Mouse (Mus musculus) liver, adult 2 months (tissue): ENCODE measurements around the gene Nfkbid. TPM values are rescaled to one million over a fixed set of nuclear protein-coding genes. Genes with fewer than 3 reads are reported as not detected.

Source experiments
- DNase-seq: peaks from one replicate; pipeline ENCODE4 v3.0.0-alpha.2; 2011; ENCODE audit warnings: low read depth, low spot score; ENCODE audit errors: extremely low read depth
- H3K27ac ChIP-seq: fragments of 200-500 bp; replicated peaks from 2 replicates; pipeline ENCODE4 v1.5.1; 2012; ENCODE audit warnings: low read depth, mild to moderate bottlenecking, control low read depth, inconsistent platforms, low read length; ENCODE audit not compliant: insufficient read depth
- H3K27me3 ChIP-seq: fragments of 200-500 bp; 2 replicates; pipeline ENCODE4 v1.6.1; 2012; ENCODE audit warnings: mild to moderate bottlenecking, moderate library complexity, low read length, inconsistent platforms; ENCODE audit not compliant: control insufficient read depth, insufficient read depth
- H3K36me3 ChIP-seq: fragments of 200-500 bp; 2 replicates; pipeline ENCODE4 v1.6.1; 2012; ENCODE audit warnings: low read length, inconsistent platforms; ENCODE audit not compliant: control insufficient read depth, insufficient read depth
- H3K4me1 ChIP-seq: fragments of 200-500 bp; 2 replicates; pipeline ENCODE4 v1.6.1; 2011; ENCODE audit warnings: low read length; ENCODE audit not compliant: control insufficient read depth, insufficient read depth
- H3K4me3 ChIP-seq: fragments of 200-500 bp; 2 replicates; pipeline ENCODE4 v1.5.1; 2011; ENCODE audit warnings: low read depth, mild to moderate bottlenecking, control low read depth, low read length, moderate library complexity; ENCODE audit not compliant: insufficient read depth
- H3K79me2 ChIP-seq: fragments of 200-500 bp; 2 replicates; pipeline ENCODE4 v1.6.1; 2012; ENCODE audit warnings: inconsistent platforms, mild to moderate bottlenecking, low read length, moderate library complexity; ENCODE audit not compliant: control insufficient read depth, insufficient read depth
- H3K9ac ChIP-seq: fragments of 200-500 bp; 2 replicates; pipeline ENCODE4 v1.6.1; 2012; ENCODE audit warnings: low read depth, mild to moderate bottlenecking, control low read depth, inconsistent platforms, low read length
- CTCF ChIP-seq: fragments of 200-500 bp; IDR thresholded peaks from 2 replicates; pipeline ENCODE4 v1.5.1; 2011; ENCODE audit warnings: low read depth, low read length, control low read depth
- POLR2A ChIP-seq: fragments of 200-500 bp; IDR thresholded peaks from 2 replicates; pipeline ENCODE4 v1.6.1; 2011; ENCODE audit warnings: low read length, control low read depth; ENCODE audit not compliant: insufficient read depth; ENCODE audit errors: extremely low read depth
- WGBS: fragments of 180-500 bp; shearing (Covaris S2); methylation state at CpG from one replicate; pipeline ENCODE4 v1.1.7; 2018; 5-methylcytosine and 5-hydroxymethylcytosine counted together
- polyA plus RNA-seq: library from polyadenylated mRNA; depleted of rRNA; stranded (reverse); fragments of >200 nt; gene quantifications from 2 replicates; pipeline ENCODE4 v1.2.3, GENCODE M21; 2012
- total RNA-seq: library from RNA; depleted of rRNA; stranded (reverse); fragments of >200 nt; gene quantifications from 2 replicates; pipeline ENCODE4 v1.2.3, GENCODE M21; 2014

Gene Nfkbid
- total and polyA plus RNA-seq, 2 experiments, result 0.55 to 0.92 TPM

GRCm38 (mm10) chr7:30457629-30458330 lies 36.2 kb downstream of the Nfkbid start, which contains the start of the genes Kirrel2 and Nphs1:
Gene Kirrel2 (minus strand): TSS chr7:30457690.
Gene Nphs1 (plus strand): TSS chr7:30458315.
- no peak within 1 kb of the TSS for H3K4me3 ChIP-seq
- no peaks in the 10 kb centered on the region for H3K36me3 ChIP-seq
- no peak within 1 kb of the TSS for H3K9ac ChIP-seq
- H3K27ac ChIP-seq, result no peak within 1 kb of the TSS
- peaks cover 14% of the 10 kb centered on the region for H3K27me3 ChIP-seq
- TF ChIP-seq CTCF (no peak), POLR2A (no peak)
- DNase-seq, result no peak
- no peaks in the 10 kb centered on the region for H3K79me2 ChIP-seq
- WGBS, result 16% methylated on average over 16 of the region's 16 CpGs
- H3K4me1 ChIP-seq, result peaks cover 4% of the 10 kb centered on the region; the same call in 1 of the 2 replicates

GRCm38 (mm10) chr7:30459484-30459883 lies 38.0 kb downstream of the Nfkbid start:
- Histone ChIP-seq H3K36me3 (no peaks in the 10 kb centered on the region), H3K9ac (no peak overlapping the region), H3K4me3 (no peak overlapping the region), H3K4me1 (0 out of 2 replicates have a peak, but pooled peaks cover 2% of the 10 kb centered on the region), H3K27ac (no peak overlapping the region), H3K27me3 (peaks cover 7% of the 10 kb centered on the region; the same call in 1 of the 2 replicates), H3K79me2 (no peaks in the 10 kb centered on the region)
- TF ChIP-seq POLR2A, result no peak
- TF ChIP-seq CTCF, result no peak
- WGBS, result 63% methylated on average over 6 of the region's 6 CpGs
- DNase-seq, result no peak

- DNase-seq, result no peak
- Histone ChIP-seq H3K27me3 (peaks cover 4% of the 10 kb centered on the region; the same call in 1 of the 2 replicates), H3K79me2 (no peaks in the 10 kb centered on the region), H3K4me3 (no peak overlapping the region), H3K27ac (no peak overlapping the region), H3K36me3 (no peaks in the 10 kb centered on the region), H3K9ac (no peak overlapping the region), H3K4me1 (0 out of 2 replicates have a peak, but pooled peaks cover 2% of the 10 kb centered on the region)
- TF ChIP-seq POLR2A, result no peak
- no peak for TF ChIP-seq CTCF
- WGBS, result 73% methylated on average over 7 of the region's 7 CpGs
Observed at GRCm38 (mm10) chr7:30463568-30463967, 42.0 kb downstream of the Nfkbid start.

GRCm38 (mm10) chr7:30463996-30464395 lies 42.5 kb downstream of the Nfkbid start:
- Histone ChIP-seq H3K27ac (no peak overlapping the region), H3K36me3 (no peaks in the 10 kb centered on the region), H3K9ac (no peak overlapping the region), H3K27me3 (peaks cover 4% of the 10 kb centered on the region; the same call in 1 of the 2 replicates), H3K4me1 (0 out of 2 replicates have a peak, but pooled peaks cover 2% of the 10 kb centered on the region), H3K4me3 (no peak overlapping the region), H3K79me2 (no peaks in the 10 kb centered on the region)
- WGBS, result 5% methylated on average over 4 of the region's 4 CpGs
- DNase-seq, result peak; percentile 71
- TF ChIP-seq CTCF (no peak), POLR2A (no peak)

GRCm38 (mm10) chr7:30464816-30465300 lies 43.3 kb downstream of the Nfkbid start:
- 45% methylated on average over 6 of the region's 6 CpGs for WGBS
- no peak for DNase-seq
- TF ChIP-seq POLR2A, result no peak
- TF ChIP-seq CTCF, result no peak
- H3K36me3 ChIP-seq, result no peaks in the 10 kb centered on the region
- H3K4me3 ChIP-seq, result no peak overlapping the region
- no peak overlapping the region for H3K27ac ChIP-seq
- no peaks in the 10 kb centered on the region for H3K79me2 ChIP-seq
- H3K4me1 ChIP-seq, result 0 out of 2 replicates have a peak, but pooled peaks cover 2% of the 10 kb centered on the region
- H3K27me3 ChIP-seq, result peaks cover 4% of the 10 kb centered on the region; the same call in 1 of the 2 replicates
- no peak overlapping the region for H3K9ac ChIP-seq

- H3K27me3 ChIP-seq, result no peaks in the 10 kb centered on the region
- 76% methylated on average over 5 of the region's 5 CpGs for WGBS
- H3K4me3 ChIP-seq, result no peak overlapping the region
- no peak overlapping the region for H3K27ac ChIP-seq
- DNase-seq, result peak; percentile 50
- H3K36me3 ChIP-seq, result no peaks in the 10 kb centered on the region
- H3K4me1 ChIP-seq, result peaks cover 5% of the 10 kb centered on the region
- TF ChIP-seq CTCF (peak; percentile 81), POLR2A (no peak)
- H3K9ac ChIP-seq, result no peak overlapping the region
- H3K79me2 ChIP-seq, result no peaks in the 10 kb centered on the region
Observed at GRCm38 (mm10) chr7:30472411-30472810, 50.9 kb downstream of the Nfkbid start.
